Mouse (Mus musculus): ENCODE data around the gene Arsb.
"Not testable (repeated sequence)": the region's sequence is repeated elsewhere in the genome, so short reads cannot be mapped to it uniquely, and the experiment has no call there.

Gene Arsb

GRCm38 (mm10) chr13:93978703-93979495, 207.5 kb downstream of the Arsb start:
- DNase-seq (ENCODE audit: low read depth in 1 of 2, low spot score in 2 of 2), result no peak

GRCm38 (mm10) chr13:93979754-93980153, 208.3 kb downstream of the Arsb start:
- DNase-seq (ENCODE audit: low read depth in 1 of 2, low spot score in 2 of 2), result no peak

GRCm38 (mm10) chr13:93984521-93984920, 213.1 kb downstream of the Arsb start:
- DNase-seq (ENCODE audit: low read depth in 1 of 2, low spot score in 2 of 2), result no peak

GRCm38 (mm10) chr13:93985181-93985580, 213.8 kb downstream of the Arsb start:
- no peak for DNase-seq (ENCODE audit: low read depth in 1 of 2, low spot score in 2 of 2)

GRCm38 (mm10) chr13:93985750-93986149, 214.3 kb downstream of the Arsb start:
- not testable (repeated sequence) for DNase-seq (ENCODE audit: low read depth in 1 of 2, low spot score in 2 of 2)

GRCm38 (mm10) chr13:93987611-93988010, 216.2 kb downstream of the Arsb start:
- DNase-seq (ENCODE audit: low read depth in 1 of 2, low spot score in 2 of 2), result no peak

- DNase-seq (ENCODE audit: low read depth in 1 of 2, low spot score in 2 of 2), result no peak
These were observed 217.8 kb downstream of the Arsb start for GRCm38 (mm10) chr13:93989208-93989607.

- DNase-seq (ENCODE audit: low read depth in 1 of 2, low spot score in 2 of 2), result no peak
These were observed 218.5 kb downstream of the Arsb start for GRCm38 (mm10) chr13:93989736-93990611.

- DNase-seq (ENCODE audit: low read depth in 1 of 2, low spot score in 2 of 2), result no peak
These were observed 219.4 kb downstream of the Arsb start for GRCm38 (mm10) chr13:93990841-93991240.

- DNase-seq (ENCODE audit: low read depth in 1 of 2, low spot score in 2 of 2), result no peak
These were observed 221.0 kb downstream of the Arsb start for GRCm38 (mm10) chr13:93992342-93992882.

Data from monocyte, adult 2 months (primary cell).